Mouse (Mus musculus) frontal cortex, postnatal 25 days (tissue): ENCODE data around the gene Grb14.

ENCODE experiments used
- DNase-seq, 2 experiments: peaks; one replicate each; pipeline ENCODE4 v3.0.0; 2022; ENCODE audit warnings: low spot score in 2 of 2

The Grb14 gene

GRCm38 (mm10) chr2:64974549-64974948, 50.2 kb downstream of the Grb14 start:
- DNase-seq: no peak

DNA sequence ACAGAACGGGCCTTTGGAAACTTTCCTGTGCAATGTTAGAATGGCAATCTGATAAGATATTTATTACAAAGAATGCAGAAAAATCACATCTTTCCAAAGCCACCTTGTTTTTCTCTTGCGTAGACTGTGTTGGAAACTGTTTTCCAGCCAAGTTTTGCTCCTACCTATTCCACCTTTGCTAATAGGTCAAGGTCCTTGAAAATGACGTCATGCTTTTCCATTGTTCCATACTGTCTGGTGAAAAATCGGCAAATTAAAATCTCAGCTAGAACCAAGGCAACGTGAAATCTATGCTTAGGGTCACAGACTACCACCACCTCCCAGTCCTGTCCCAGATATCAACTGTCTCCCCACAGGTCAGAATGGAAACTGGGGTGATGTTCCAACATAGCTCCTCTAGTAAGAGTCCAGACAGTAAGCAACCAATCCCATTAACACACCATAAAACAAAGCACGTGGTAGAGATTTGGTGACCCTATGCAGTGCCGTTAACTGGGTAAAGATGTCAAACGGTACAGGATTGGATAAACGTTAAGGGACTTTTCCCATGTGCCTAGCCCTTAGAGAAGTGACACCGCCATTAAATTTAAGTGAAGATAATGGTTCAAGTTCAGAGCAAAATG, 50.9 kb downstream of the Grb14 start:
- DNase-seq: no peak

- DNase-seq: no peak
These were observed 51.7 kb downstream of the Grb14 start for GRCm38 (mm10) chr2:64973125-64973524.

- DNase-seq: no peak
These were observed 53.0 kb downstream of the Grb14 start for GRCm38 (mm10) chr2:64971828-64972227.

- DNase-seq: no peak
These were observed 53.8 kb downstream of the Grb14 start for GRCm38 (mm10) chr2:64970992-64971391.

- no peak for DNase-seq
These were observed 57.8 kb downstream of the Grb14 start for GRCm38 (mm10) chr2:64966893-64967444.

DNA sequence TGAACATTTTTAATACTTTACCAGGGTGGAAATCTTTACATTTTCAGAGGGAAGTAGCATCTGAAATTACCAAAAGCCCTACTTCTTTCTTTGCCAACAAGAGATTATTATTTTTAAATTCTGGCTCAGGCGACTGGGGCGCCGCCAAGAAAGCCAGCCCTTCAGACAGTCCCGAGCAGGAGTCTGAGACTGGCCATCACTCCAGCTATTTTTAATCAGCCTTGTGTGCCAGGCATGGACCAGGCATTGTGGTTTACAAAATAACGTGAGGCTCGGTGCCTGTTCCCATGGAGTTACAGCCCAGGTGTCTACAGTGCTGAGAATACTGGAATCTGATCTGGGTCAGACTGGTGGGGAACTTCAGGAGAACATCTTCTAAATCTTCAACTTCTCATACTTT, 58.5 kb downstream of the Grb14 start:
- DNase-seq: no peak

DNA sequence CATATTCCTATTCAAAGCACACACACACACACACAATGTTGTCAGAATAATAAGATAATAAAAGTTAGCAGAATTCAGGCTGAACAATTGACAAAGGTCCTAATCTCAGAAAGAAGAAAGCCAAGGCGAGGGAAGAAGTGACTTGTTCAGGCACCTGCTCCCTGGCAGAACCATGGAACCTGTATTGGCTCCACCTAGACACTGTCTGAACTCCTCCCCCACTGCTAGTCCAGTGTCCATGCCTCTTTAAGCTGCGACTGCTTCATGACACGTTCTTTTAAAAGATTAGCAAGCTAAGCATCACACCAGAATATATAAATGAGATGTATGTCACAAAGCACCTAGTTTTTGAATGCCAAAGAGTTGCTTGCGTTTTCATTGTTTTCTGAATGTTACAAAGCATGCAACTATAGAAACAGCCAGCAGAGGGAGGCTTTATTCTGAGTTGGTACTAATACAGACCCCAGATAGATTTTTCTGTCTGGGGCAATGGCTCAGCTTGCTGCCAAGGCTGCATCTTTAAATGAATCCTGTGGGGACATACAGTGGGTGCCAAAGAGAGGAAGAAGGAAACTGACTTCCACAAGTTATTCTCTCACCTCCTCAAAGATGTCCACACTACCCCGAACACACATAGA, 59.4 kb downstream of the Grb14 start:
- no peak for DNase-seq

GRCm38 (mm10) chr2:64962196-64962595, 62.6 kb downstream of the Grb14 start:
- no peak for DNase-seq

DNA sequence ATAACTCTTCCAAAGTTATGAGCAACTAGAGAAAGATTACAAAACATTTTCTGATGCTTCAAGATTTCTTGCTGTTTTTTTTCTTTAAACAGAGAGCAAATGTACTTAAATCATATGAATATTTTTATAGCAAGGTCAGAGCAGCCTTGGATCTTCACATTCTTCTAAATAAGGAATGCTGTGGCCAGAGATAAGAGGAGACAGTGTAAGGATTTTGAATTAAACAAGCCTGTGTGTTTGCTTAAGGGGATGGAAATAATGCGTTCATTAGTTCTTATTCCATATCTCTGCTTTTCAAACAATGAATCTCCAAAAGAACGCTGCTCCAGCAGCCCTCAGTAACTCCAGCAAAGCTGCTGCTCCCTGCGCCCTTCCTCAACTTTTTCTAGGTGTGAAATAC, 63.4 kb downstream of the Grb14 start:
- no peak for DNase-seq

- DNase-seq: no peak
These were observed 65.1 kb downstream of the Grb14 start for GRCm38 (mm10) chr2:64959657-64960056.

GRCm38 (mm10) chr2:64955441-64955840, 69.3 kb downstream of the Grb14 start:
- DNase-seq: no peak

GRCm38 (mm10) chr2:64949210-64949609, 75.6 kb downstream of the Grb14 start:
- no peak for DNase-seq

- peak; percentile 25 to 26 for DNase-seq
These were observed 76.2 kb downstream of the Grb14 start for GRCm38 (mm10) chr2:64948418-64949169.

DNA sequence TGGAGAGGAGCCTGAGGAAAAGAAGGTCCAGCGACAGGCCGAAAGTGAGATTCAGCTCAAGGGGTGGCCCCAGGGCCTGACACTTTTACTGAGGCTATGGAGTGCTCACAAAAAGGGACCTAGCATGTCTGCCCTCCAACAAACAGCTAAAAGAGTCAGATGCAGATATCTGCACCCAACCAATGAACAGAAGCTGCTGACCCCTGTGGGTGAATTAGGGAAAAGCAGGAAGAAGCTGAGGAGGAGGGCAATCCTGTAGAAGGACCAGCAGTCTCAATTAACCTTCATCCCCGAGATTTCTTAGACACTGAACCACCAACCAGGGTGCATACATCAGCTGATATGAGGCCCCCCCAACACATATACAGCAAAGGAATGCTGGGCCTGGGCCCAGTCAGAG, 77.3 kb downstream of the Grb14 start:
- DNase-seq: no peak

GRCm38 (mm10) chr2:64920879-64921278, 103.9 kb downstream of the Grb14 start:
- DNase-seq: no peak

DNA sequence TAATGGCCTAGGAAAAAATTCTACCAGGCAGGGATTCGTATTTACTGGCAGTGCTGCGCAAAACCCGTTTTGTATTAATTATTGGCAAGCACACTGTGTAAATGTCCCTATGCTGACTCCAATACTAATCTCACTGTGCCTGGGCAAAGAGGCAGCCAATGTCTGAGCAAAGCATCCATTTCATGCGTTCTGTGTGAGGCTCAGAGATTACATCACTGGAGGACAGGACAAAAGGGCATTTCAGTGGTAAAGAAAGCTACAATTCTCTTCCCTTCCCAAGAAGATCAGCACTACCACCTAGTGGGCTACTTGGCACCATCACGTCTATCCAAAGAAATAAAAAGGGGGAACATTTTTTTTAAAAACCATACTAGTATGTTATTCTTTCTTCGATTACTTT, 109.3 kb downstream of the Grb14 start:
- DNase-seq: no peak

GRCm38 (mm10) chr2:64904877-64905276, 119.9 kb downstream of the Grb14 start:
- DNase-seq: no peak

- no peak for DNase-seq
These were observed 126.9 kb downstream of the Grb14 start for GRCm38 (mm10) chr2:64897844-64898243.

GRCm38 (mm10) chr2:64893233-64893632, 131.6 kb downstream of the Grb14 start:
- DNase-seq: no peak

DNA sequence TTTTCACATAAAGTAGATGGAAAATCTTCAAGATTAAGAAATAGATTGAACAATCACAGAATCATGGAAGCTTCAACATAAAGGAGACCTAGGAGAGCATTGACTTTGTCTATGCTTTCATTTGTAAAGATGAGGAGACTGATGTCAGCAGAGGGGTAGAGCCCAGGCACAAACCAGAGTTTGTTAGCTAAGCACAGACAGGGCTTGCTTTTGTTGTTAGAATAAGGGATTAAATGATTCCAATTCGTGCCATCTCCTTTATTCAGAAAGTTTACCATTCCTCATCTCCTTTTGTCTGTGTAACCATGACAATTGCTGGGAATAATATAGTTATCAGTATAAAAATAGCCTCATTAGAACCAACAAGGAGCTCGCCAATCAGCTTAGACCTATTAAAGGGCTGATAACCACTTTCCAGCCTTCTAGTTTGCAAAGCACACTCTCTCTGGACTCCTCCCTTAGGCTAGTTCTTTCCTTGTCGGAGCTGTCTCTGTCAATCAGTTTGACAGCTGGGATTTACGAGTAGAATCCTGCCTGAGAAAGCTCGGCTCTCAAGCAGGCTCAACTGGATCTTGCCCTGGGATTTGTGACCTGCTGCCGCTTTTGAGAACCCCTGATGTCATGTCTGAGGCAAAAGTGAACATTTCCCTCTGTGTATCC, 137.6 kb downstream of the Grb14 start:
- DNase-seq: no peak

DNA sequence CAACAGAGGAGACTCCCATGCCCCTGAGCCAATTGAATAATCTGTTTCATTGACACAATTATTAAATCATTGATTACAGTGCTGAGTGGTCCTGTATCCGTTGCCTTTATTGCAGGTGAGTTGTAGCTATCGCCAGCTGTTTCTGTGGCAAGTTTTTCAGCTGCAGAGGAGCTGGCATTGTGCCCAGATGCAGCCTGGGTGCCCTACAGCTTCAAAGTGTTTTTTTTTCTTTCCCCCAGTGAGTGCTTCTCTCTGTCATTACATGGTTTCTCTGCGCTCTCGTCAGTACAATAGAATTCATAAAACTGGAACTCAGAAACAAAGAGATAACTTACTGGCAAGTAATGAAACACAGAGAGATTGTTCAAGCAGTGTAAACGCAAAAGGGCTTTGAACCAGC, 139.1 kb downstream of the Grb14 start:
- DNase-seq: no peak
